Mouse (Mus musculus) liver, embryonic 16.5 days (tissue): ENCODE data around the gene Svopl. TPM values are rescaled to one million over a fixed set of nuclear protein-coding genes. Genes with fewer than 3 reads are reported as not detected.

Source experiments
- ATAC-seq: fragments of 200-750 bp; cut with Nextera tagmentation; 2 replicates; pipeline ENCODE4 v1.8.0; 2017; ENCODE audit warnings: low read depth, mild to moderate bottlenecking, moderate number of reproducible peaks, moderate library complexity
- H3K27ac ChIP-seq: fragments of 300-500 bp; sonication (generic); 2 replicates; pipeline ENCODE4 v1.5.1; 2014; ENCODE audit warnings: mild to moderate bottlenecking, low read length
- H3K27me3 ChIP-seq: fragments of 300-500 bp; sonication (generic); 2 replicates; pipeline ENCODE4 v1.6.1; 2014; ENCODE audit warnings: low read depth, low read length, mixed read lengths; ENCODE audit not compliant: control insufficient read depth, insufficient read depth
- H3K36me3 ChIP-seq: fragments of 300-500 bp; sonication (generic); 2 replicates; pipeline ENCODE4 v1.6.1; 2014; ENCODE audit warnings: mild to moderate bottlenecking; ENCODE audit not compliant: control insufficient read depth, insufficient read depth
- H3K4me1 ChIP-seq: fragments of 300-500 bp; sonication (generic); 2 replicates; pipeline ENCODE4 v1.6.1; 2014; ENCODE audit warnings: low read depth, low read length, mixed read lengths; ENCODE audit not compliant: control insufficient read depth
- H3K4me2 ChIP-seq: fragments of 300-500 bp; sonication (generic); 2 replicates; pipeline ENCODE4 v1.6.1; 2014; ENCODE audit warnings: low read depth, low read length, mixed read lengths
- H3K4me3 ChIP-seq: fragments of 300-500 bp; sonication (generic); 2 replicates; pipeline ENCODE4 v1.5.1; 2014; ENCODE audit warnings: low read depth, mild to moderate bottlenecking, low read length
- H3K9ac ChIP-seq: fragments of 300-500 bp; sonication (generic); 2 replicates; pipeline ENCODE4 v1.6.1; 2014; ENCODE audit warnings: low read depth, low read length
- H3K9me3 ChIP-seq: fragments of 300-500 bp; sonication (generic); replicated peaks from 2 replicates; pipeline ENCODE4 v1.6.1; 2016; ENCODE audit warnings: low read length; ENCODE audit not compliant: control insufficient read depth
- WGBS: fragments of 180-500 bp; shearing (Covaris S2); extraction: QIAGEN DNeasy Blood & Tissue Kit; methylation state at CpG from one replicate; pipeline ENCODE4 v1.1.7; 2014; ENCODE audit not compliant: insufficient replicate concordance; 5-methylcytosine and 5-hydroxymethylcytosine counted together
- polyA plus RNA-seq: library from polyadenylated mRNA; unstranded; fragments of >200 nt; fragmentation: Nextera tagmentation; extraction: Ambion mirVana; gene quantifications from 2 replicates; pipeline ENCODE4 v1.2.1, GENCODE M21; 2015

Gene Svopl
- polyA plus RNA-seq, 1 experiment from 2014 or later = 0.05 TPM

GRCm38 (mm10) chr6:37967386-37967785 is 79.4 kb downstream of the Svopl start:
- Histone ChIP-seq H3K9ac (no peak overlapping the region), H3K9me3 (no peaks in the 10 kb centered on the region), H3K4me1 (no peaks in the 10 kb centered on the region), H3K4me3 (no peak overlapping the region), H3K27me3 (no peaks in the 10 kb centered on the region), H3K27ac (no peak overlapping the region), H3K36me3 (peaks cover 3% of the 10 kb centered on the region), H3K4me2 (no peak overlapping the region)
- WGBS = 87% methylated on average over 4 of the region's 4 CpGs
- no peak for ATAC-seq

- no peak overlapping the region for H3K27ac ChIP-seq
- H3K9ac ChIP-seq = no peak overlapping the region
- peaks cover 9% of the 10 kb centered on the region for H3K36me3 ChIP-seq
- no peak for ATAC-seq
- WGBS = 85% methylated on average over 6 of the region's 6 CpGs
- H3K9me3 ChIP-seq = no peaks in the 10 kb centered on the region
- no peak overlapping the region for H3K4me2 ChIP-seq
- no peaks in the 10 kb centered on the region for H3K27me3 ChIP-seq
- H3K4me1 ChIP-seq = no peaks in the 10 kb centered on the region
- H3K4me3 ChIP-seq = no peak overlapping the region
These were observed 95.5 kb downstream of the Svopl start for GRCm38 (mm10) chr6:37951306-37951705.

GRCm38 (mm10) chr6:37936498-37936897 is 110.3 kb downstream of the Svopl start:
- no peak overlapping the region for H3K9ac ChIP-seq
- no peaks in the 10 kb centered on the region for H3K4me1 ChIP-seq
- 75% methylated on average over 6 of the region's 6 CpGs for WGBS
- no peaks in the 10 kb centered on the region for H3K36me3 ChIP-seq
- H3K27me3 ChIP-seq = no peaks in the 10 kb centered on the region
- H3K9me3 ChIP-seq = no peaks in the 10 kb centered on the region
- no peak overlapping the region for H3K4me3 ChIP-seq
- H3K4me2 ChIP-seq = no peak overlapping the region
- no peak for ATAC-seq
- no peak overlapping the region for H3K27ac ChIP-seq

Other genes starting within 250 kb of the Svopl start
- gene Trim24, start 176.2 kb downstream of the Svopl start, polyA plus RNA-seq = 3.0 and 3.2 TPM in 2 replicates
- gene Tmem213, start 62.3 kb upstream of the Svopl start, polyA plus RNA-seq = not detected in 2 replicates
- gene Atp6v0a4, start 77.6 kb upstream of the Svopl start, polyA plus RNA-seq = 0.13 and 0.67 TPM in 2 replicates
- gene D630045J12Rik, start 207.0 kb upstream of the Svopl start, polyA plus RNA-seq = 0.16 and 0.26 TPM in 2 replicates